Mouse (Mus musculus): ENCODE measurements around the gene Ctbp2. TPM values are rescaled to one million over a fixed set of nuclear protein-coding genes. Genes with fewer than 3 reads are reported as not detected.

The Ctbp2 gene
- total RNA-seq, 2 experiments from 2014 or later = 23.9 to 44.7 TPM

- no peak for ATAC-seq (replicated peaks; ENCODE audit: low FRiP score, low TSS enrichment, poor library complexity, severe bottlenecking)
These were observed 108.6 kb downstream of the Ctbp2 start for GRCm38 (mm10) chr7:133015416-133016070.

- ATAC-seq (replicated peaks; ENCODE audit: low FRiP score, low TSS enrichment, poor library complexity, severe bottlenecking) = no peak
These were observed 109.5 kb downstream of the Ctbp2 start for GRCm38 (mm10) chr7:133014631-133015030.

GRCm38 (mm10) chr7:133013923-133014322, 110.2 kb downstream of the Ctbp2 start:
- ATAC-seq (replicated peaks; ENCODE audit: low FRiP score, low TSS enrichment, poor library complexity, severe bottlenecking) = no peak

- ATAC-seq (replicated peaks; ENCODE audit: low FRiP score, low TSS enrichment, poor library complexity, severe bottlenecking) = no peak
These were observed 111.4 kb downstream of the Ctbp2 start for GRCm38 (mm10) chr7:133012637-133013366.

GRCm38 (mm10) chr7:133011611-133012010, 112.5 kb downstream of the Ctbp2 start:
- ATAC-seq (replicated peaks; ENCODE audit: low FRiP score, low TSS enrichment, poor library complexity, severe bottlenecking) = no peak

GRCm38 (mm10) chr7:133011191-133011590, 113.0 kb downstream of the Ctbp2 start:
- ATAC-seq (replicated peaks; ENCODE audit: low FRiP score, low TSS enrichment, poor library complexity, severe bottlenecking) = no peak

GRCm38 (mm10) chr7:133010477-133010876, 113.7 kb downstream of the Ctbp2 start:
- no peak for ATAC-seq (replicated peaks; ENCODE audit: low FRiP score, low TSS enrichment, poor library complexity, severe bottlenecking)

GRCm38 (mm10) chr7:133009676-133010075, 114.5 kb downstream of the Ctbp2 start:
- ATAC-seq (replicated peaks; ENCODE audit: low FRiP score, low TSS enrichment, poor library complexity, severe bottlenecking) = no peak

GRCm38 (mm10) chr7:133008663-133009062, 115.5 kb downstream of the Ctbp2 start:
- ATAC-seq (replicated peaks; ENCODE audit: low FRiP score, low TSS enrichment, poor library complexity, severe bottlenecking) = no peak

- ATAC-seq (replicated peaks; ENCODE audit: low FRiP score, low TSS enrichment, poor library complexity, severe bottlenecking) = peak; percentile 31; the same call in 1 of the 2 replicates
These were observed 116.8 kb downstream of the Ctbp2 start for GRCm38 (mm10) chr7:133007343-133007742.

- no peak for ATAC-seq (replicated peaks; ENCODE audit: low FRiP score, low TSS enrichment, poor library complexity, severe bottlenecking)
These were observed 118.4 kb downstream of the Ctbp2 start for GRCm38 (mm10) chr7:133005772-133006171.

- ATAC-seq (replicated peaks; ENCODE audit: low FRiP score, low TSS enrichment, poor library complexity, severe bottlenecking) = peak; percentile 93
These were observed 120.7 kb downstream of the Ctbp2 start for GRCm38 (mm10) chr7:133003421-133003820.

GRCm38 (mm10) chr7:133002271-133002670, 121.9 kb downstream of the Ctbp2 start:
- no peak for ATAC-seq (replicated peaks; ENCODE audit: low FRiP score, low TSS enrichment, poor library complexity, severe bottlenecking)

- ATAC-seq (replicated peaks; ENCODE audit: low FRiP score, low TSS enrichment, poor library complexity, severe bottlenecking) = no peak
These were observed 122.8 kb downstream of the Ctbp2 start for GRCm38 (mm10) chr7:133001388-133001787.

GRCm38 (mm10) chr7:132999061-132999460, 125.1 kb downstream of the Ctbp2 start:
- no peak for ATAC-seq (replicated peaks; ENCODE audit: low FRiP score, low TSS enrichment, poor library complexity, severe bottlenecking)

GRCm38 (mm10) chr7:132998639-132999038, 125.5 kb downstream of the Ctbp2 start:
- ATAC-seq (replicated peaks; ENCODE audit: low FRiP score, low TSS enrichment, poor library complexity, severe bottlenecking) = no peak

GRCm38 (mm10) chr7:132996391-132996790, 127.8 kb downstream of the Ctbp2 start:
- ATAC-seq (replicated peaks; ENCODE audit: low FRiP score, low TSS enrichment, poor library complexity, severe bottlenecking) = peak; percentile 62

- no peak for ATAC-seq (replicated peaks; ENCODE audit: low FRiP score, low TSS enrichment, poor library complexity, severe bottlenecking)
These were observed 129.4 kb downstream of the Ctbp2 start for GRCm38 (mm10) chr7:132994628-132995191.

GRCm38 (mm10) chr7:132994120-132994519, 130.0 kb downstream of the Ctbp2 start:
- 0 out of 2 replicates have a peak, but pooled peaks have one; percentile 6 for ATAC-seq (replicated peaks; ENCODE audit: low FRiP score, low TSS enrichment, poor library complexity, severe bottlenecking)

GRCm38 (mm10) chr7:132992967-132993615, 131.1 kb downstream of the Ctbp2 start:
- ATAC-seq (replicated peaks; ENCODE audit: low FRiP score, low TSS enrichment, poor library complexity, severe bottlenecking) = no peak
